Mouse (Mus musculus): ENCODE data around the gene Fkbpl. TPM values are rescaled to one million over a fixed set of nuclear protein-coding genes. Genes with fewer than 3 reads are reported as not detected.

Fkbpl gene
- polyA plus RNA-seq, 1 experiment from 2014 or later = 18.1 TPM

DNA sequence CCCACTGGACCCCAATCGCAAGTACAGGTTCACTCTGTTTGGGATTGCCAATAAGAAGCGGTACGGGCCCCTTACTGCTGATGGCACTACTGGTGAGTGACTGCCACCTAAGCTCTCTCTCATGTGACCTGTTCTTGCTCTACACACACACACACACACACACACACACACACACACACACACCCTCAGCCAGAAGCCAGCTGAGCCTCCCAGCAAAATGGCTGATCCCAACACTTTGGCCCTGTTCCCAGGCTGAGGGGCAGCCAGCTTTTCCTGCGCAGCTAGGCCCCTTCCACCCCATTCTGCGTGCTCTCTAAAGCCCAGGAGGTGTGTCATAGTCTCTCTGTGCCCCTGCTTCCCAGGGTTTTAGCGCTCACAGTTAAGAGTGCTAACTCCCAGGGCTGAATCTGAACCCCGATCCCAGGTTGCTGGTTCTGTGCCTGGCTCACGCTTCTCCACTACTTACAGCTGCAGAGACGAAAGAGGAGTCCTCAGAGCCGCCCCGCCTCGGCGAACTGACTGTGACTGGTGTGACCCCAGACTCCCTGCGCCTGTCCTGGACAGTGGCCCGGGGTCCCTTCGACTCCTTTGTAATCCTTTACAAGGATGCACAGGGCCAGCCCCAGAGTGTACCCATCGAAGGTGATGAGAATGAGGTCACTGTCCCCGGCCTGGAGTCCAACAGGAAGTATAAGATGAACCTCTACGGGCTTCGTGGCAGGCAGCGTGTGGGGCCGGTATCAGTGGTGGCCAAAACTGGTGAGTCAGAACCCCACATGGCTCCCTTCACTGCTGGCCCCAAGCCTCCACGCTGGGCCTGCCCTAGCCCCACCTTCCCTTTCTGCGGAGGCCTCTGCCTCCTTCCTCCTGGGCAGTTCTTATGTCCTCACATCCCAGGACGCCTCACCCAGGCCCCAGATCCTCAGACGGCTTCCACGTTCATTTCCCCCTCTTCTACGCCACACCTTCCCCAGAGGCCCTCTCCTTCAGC lies 40.9 kb downstream of the Fkbpl start:
- Histone ChIP-seq H3K4me2 (replicated peaks) (no peak overlapping the region), H3K27ac (replicated peaks) (no peak overlapping the region), H3K4me1 (no peaks in the 10 kb centered on the region), H3K9ac (replicated peaks) (no peak overlapping the region), H3K9me3 (no peaks in the 10 kb centered on the region), H3K36me3 (no peaks in the 10 kb centered on the region), H3K4me3 (no peak overlapping the region), H3K27me3 (peaks cover 1% of the 10 kb centered on the region; the same call in 1 of the 2 replicates)
- WGBS = 78% methylated on average over 28 of the region's 28 CpGs
- no peak for ATAC-seq (ENCODE audit: low FRiP score, low read depth)

DNA sequence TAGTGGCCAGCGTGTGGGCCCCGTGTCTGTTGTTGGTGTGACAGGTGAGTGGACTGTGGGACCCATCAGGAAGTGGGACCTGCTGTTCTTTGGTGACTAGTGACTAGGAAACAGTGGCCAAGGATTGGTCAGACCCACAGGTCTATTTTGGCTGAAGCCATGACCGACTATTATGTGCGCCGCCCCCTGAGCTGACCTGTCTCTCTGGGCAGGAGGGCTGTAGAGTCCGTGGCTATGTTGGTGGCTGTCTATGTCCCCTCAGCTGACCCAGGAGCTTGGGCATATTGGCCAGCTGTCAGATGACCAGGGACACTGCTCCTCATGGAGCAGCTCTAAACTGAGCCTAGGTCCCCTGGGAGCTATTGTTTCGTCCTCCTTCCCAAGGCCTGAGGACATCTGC lies 44.3 kb downstream of the Fkbpl start:
- H3K4me2 ChIP-seq (replicated peaks) = no peak overlapping the region
- no peak overlapping the region for H3K27ac ChIP-seq (replicated peaks)
- H3K4me3 ChIP-seq = no peak overlapping the region
- H3K9me3 ChIP-seq = no peaks in the 10 kb centered on the region
- no peaks in the 10 kb centered on the region for H3K4me1 ChIP-seq
- H3K9ac ChIP-seq (replicated peaks) = no peak overlapping the region
- H3K27me3 ChIP-seq = no peaks in the 10 kb centered on the region
- H3K36me3 ChIP-seq = no peaks in the 10 kb centered on the region
- 91% methylated on average over 7 of the region's 7 CpGs for WGBS
- ATAC-seq (ENCODE audit: low FRiP score, low read depth) = no peak

GRCm38 (mm10) chr17:34690458-34690857 lies 45.9 kb downstream of the Fkbpl start:
- 83% methylated on average over 4 of the region's 4 CpGs for WGBS

DNA sequence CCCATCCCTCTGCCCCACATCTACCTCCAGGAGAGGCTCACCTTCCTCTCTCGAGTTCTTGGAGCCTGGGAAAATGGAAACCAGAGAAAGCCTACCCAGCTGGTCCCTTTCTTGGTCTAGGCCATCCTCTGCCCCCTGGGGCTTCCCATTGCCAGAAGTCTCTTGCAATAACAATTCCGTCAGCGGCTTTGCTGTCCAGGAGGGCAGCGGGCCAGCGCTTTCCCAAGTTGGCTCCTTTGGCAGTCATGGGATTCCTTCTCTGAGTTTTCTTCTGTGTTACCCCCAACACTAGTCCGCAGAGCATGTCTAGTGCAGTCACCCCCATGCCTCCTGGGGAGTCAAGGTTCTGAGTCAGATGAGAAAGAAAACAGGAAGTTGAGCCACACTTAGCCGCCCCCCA lies 48.3 kb downstream of the Fkbpl start:
- H3K9ac ChIP-seq (replicated peaks) = no peak overlapping the region
- H3K27me3 ChIP-seq = no peaks in the 10 kb centered on the region
- 73% methylated on average over 7 of the region's 7 CpGs for WGBS
- no peaks in the 10 kb centered on the region for H3K4me1 ChIP-seq
- H3K36me3 ChIP-seq = no peaks in the 10 kb centered on the region
- H3K4me2 ChIP-seq (replicated peaks) = no peak overlapping the region
- ATAC-seq (ENCODE audit: low FRiP score, low read depth) = no peak
- H3K4me3 ChIP-seq = no peak overlapping the region
- H3K9me3 ChIP-seq = no peaks in the 10 kb centered on the region
- H3K27ac ChIP-seq (replicated peaks) = no peak overlapping the region

More at GRCm38 (mm10) chr17:34690458-34690857, 45.9 kb downstream of the Fkbpl start:
- H3K9ac ChIP-seq (replicated peaks) = no peak overlapping the region
- no peaks in the 10 kb centered on the region for H3K9me3 ChIP-seq
- no peaks in the 10 kb centered on the region for H3K27me3 ChIP-seq
- no peak overlapping the region for H3K27ac ChIP-seq (replicated peaks)
- no peak overlapping the region for H3K4me3 ChIP-seq
- H3K4me2 ChIP-seq (replicated peaks) = no peak overlapping the region
- no peaks in the 10 kb centered on the region for H3K36me3 ChIP-seq
- H3K4me1 ChIP-seq = no peaks in the 10 kb centered on the region
- ATAC-seq (ENCODE audit: low FRiP score, low read depth) = no peak

Other genes starting within 250 kb of the Fkbpl start
- 3.9 and 4.2 TPM in 2 replicates for gene BC051142, start 245.9 kb upstream of the Fkbpl start, polyA plus RNA-seq (2016; fragmentation: Nextera tagmentation; extraction: Ambion mirVana)
- gene Btnl4, start 167.4 kb upstream of the Fkbpl start, polyA plus RNA-seq (2016; fragmentation: Nextera tagmentation; extraction: Ambion mirVana) = not detected in 2 replicates
- gene Btnl6, start 127.4 kb upstream of the Fkbpl start, polyA plus RNA-seq (2016; fragmentation: Nextera tagmentation; extraction: Ambion mirVana) = not detected in 2 replicates
- 11.7 and 13.6 TPM in 2 replicates for gene Notch4, start 80.5 kb upstream of the Fkbpl start, polyA plus RNA-seq (2016; fragmentation: Nextera tagmentation; extraction: Ambion mirVana)
- gene Gpsm3, start 55.0 kb upstream of the Fkbpl start, polyA plus RNA-seq (2016; fragmentation: Nextera tagmentation; extraction: Ambion mirVana) = 2.9 and 3.3 TPM in 2 replicates
- gene Pbx2, start 53.5 kb upstream of the Fkbpl start, polyA plus RNA-seq (2016; fragmentation: Nextera tagmentation; extraction: Ambion mirVana) = 20.8 and 22.5 TPM in 2 replicates
- gene Ager, start 46.9 kb upstream of the Fkbpl start, polyA plus RNA-seq (2016; fragmentation: Nextera tagmentation; extraction: Ambion mirVana) = 2.2 and 2.3 TPM in 2 replicates
- gene Rnf5, start 41.1 kb upstream of the Fkbpl start, polyA plus RNA-seq (2016; fragmentation: Nextera tagmentation; extraction: Ambion mirVana) = 240 and 243 TPM in 2 replicates
- gene Agpat1, start 40.5 kb upstream of the Fkbpl start, polyA plus RNA-seq (2016; fragmentation: Nextera tagmentation; extraction: Ambion mirVana) = 82.8 and 86.2 TPM in 2 replicates
- 4.5 and 6.0 TPM in 2 replicates for gene Egfl8, start 28.8 kb upstream of the Fkbpl start, polyA plus RNA-seq (2016; fragmentation: Nextera tagmentation; extraction: Ambion mirVana)
- 21.3 and 23.8 TPM in 2 replicates for gene Ppt2, start 16.3 kb upstream of the Fkbpl start, polyA plus RNA-seq (2016; fragmentation: Nextera tagmentation; extraction: Ambion mirVana)
- gene Prrt1, start 15.2 kb upstream of the Fkbpl start, polyA plus RNA-seq (2016; fragmentation: Nextera tagmentation; extraction: Ambion mirVana) = 3.9 and 4.2 TPM in 2 replicates
- 116 and 121 TPM in 2 replicates for gene Atf6b, start 2.4 kb downstream of the Fkbpl start, polyA plus RNA-seq (2016; fragmentation: Nextera tagmentation; extraction: Ambion mirVana)
- 0.04 and 0.05 TPM in 2 replicates for gene Tnxb, start 25.8 kb downstream of the Fkbpl start, polyA plus RNA-seq (2016; fragmentation: Nextera tagmentation; extraction: Ambion mirVana)
- gene C4b, start 99.1 kb downstream of the Fkbpl start, polyA plus RNA-seq (2016; fragmentation: Nextera tagmentation; extraction: Ambion mirVana) = 0.05 and 0.11 TPM in 2 replicates
- gene Cyp21a1, start 159.8 kb downstream of the Fkbpl start, polyA plus RNA-seq (2016; fragmentation: Nextera tagmentation; extraction: Ambion mirVana) = not detected in 2 replicates
- 26.1 and 30.8 TPM in 2 replicates for gene Stk19, start 192.2 kb downstream of the Fkbpl start, polyA plus RNA-seq (2016; fragmentation: Nextera tagmentation; extraction: Ambion mirVana)
- 72.7 and 73.4 TPM in 2 replicates for gene Dxo, start 192.3 kb downstream of the Fkbpl start, polyA plus RNA-seq (2016; fragmentation: Nextera tagmentation; extraction: Ambion mirVana)
- 67.4 and 71.5 TPM in 2 replicates for gene Skiv2l, start 205.4 kb downstream of the Fkbpl start, polyA plus RNA-seq (2016; fragmentation: Nextera tagmentation; extraction: Ambion mirVana)
- 114 TPM in 2 replicates for gene Nelfe, start 205.6 kb downstream of the Fkbpl start, polyA plus RNA-seq (2016; fragmentation: Nextera tagmentation; extraction: Ambion mirVana)
- 3.3 and 3.5 TPM in 2 replicates for gene Cfb, start 217.8 kb downstream of the Fkbpl start, polyA plus RNA-seq (2016; fragmentation: Nextera tagmentation; extraction: Ambion mirVana)
- gene Zbtb12, start 234.7 kb downstream of the Fkbpl start, polyA plus RNA-seq (2016; fragmentation: Nextera tagmentation; extraction: Ambion mirVana) = 11.4 and 15.1 TPM in 2 replicates
- gene Gm20547, start 237.3 kb downstream of the Fkbpl start, polyA plus RNA-seq (2016; fragmentation: Nextera tagmentation; extraction: Ambion mirVana) = not detected in 2 replicates

Measured in midbrain, embryonic 12.5 days (tissue).